Mouse (Mus musculus) intestine, postnatal 0 days (tissue): Measurements from ENCODE around the gene Capn3. TPM values are rescaled to one million over a fixed set of nuclear protein-coding genes. Genes with fewer than 3 reads are reported as not detected.

Experiments used
- ATAC-seq: fragments of 200-750 bp; cut with Nextera tagmentation; 2 replicates; pipeline ENCODE4 v1.8.0; 2017; ENCODE audit warnings: mild to moderate bottlenecking, moderate TSS enrichment, moderate library complexity
- H3K27ac ChIP-seq: fragments of 300-500 bp; sonication (generic); 2 replicates; pipeline ENCODE4 v1.5.1; 2014; ENCODE audit warnings: mild to moderate bottlenecking, low read depth, low read length, moderate library complexity
- H3K27me3 ChIP-seq: fragments of 300-500 bp; sonication (generic); replicated peaks from 2 replicates; pipeline ENCODE4 v1.6.1; 2014; ENCODE audit warnings: low read length, mixed read lengths; ENCODE audit not compliant: control insufficient read depth, insufficient read depth
- H3K36me3 ChIP-seq: fragments of 300-500 bp; sonication (generic); 2 replicates; pipeline ENCODE4 v1.6.1; 2014; ENCODE audit warnings: mild to moderate bottlenecking, moderate library complexity; ENCODE audit not compliant: control insufficient read depth, insufficient read depth
- H3K4me1 ChIP-seq: fragments of 300-500 bp; sonication (generic); replicated peaks from 2 replicates; pipeline ENCODE4 v1.6.1; 2014; ENCODE audit warnings: antibody characterized with exemption, low read length, mixed read lengths; ENCODE audit not compliant: control insufficient read depth, insufficient read depth
- H3K4me2 ChIP-seq: fragments of 300-500 bp; sonication (generic); replicated peaks from 2 replicates; pipeline ENCODE4 v1.6.1; 2014; ENCODE audit warnings: low read depth, mild to moderate bottlenecking, moderate library complexity
- H3K4me3 ChIP-seq: fragments of 300-500 bp; sonication (generic); 2 replicates; pipeline ENCODE4 v1.5.1; 2014; ENCODE audit warnings: low read depth, low read length
- H3K9ac ChIP-seq: fragments of 300-500 bp; sonication (generic); 2 replicates; pipeline ENCODE4 v1.6.1; 2014; ENCODE audit warnings: mild to moderate bottlenecking, low read depth, low read length
- H3K9me3 ChIP-seq: fragments of 300-500 bp; sonication (generic); 2 replicates; pipeline ENCODE4 v1.6.1; 2016; ENCODE audit warnings: mixed run types; ENCODE audit not compliant: control insufficient read depth
- CTCF ChIP-seq: sonication (generic); IDR thresholded peaks from 2 replicates; pipeline ENCODE4 v1.5.1; 2016; ENCODE audit warnings: low read depth, mild to moderate bottlenecking, control low read depth, antibody characterized with exemption, moderate library complexity
- WGBS: fragments of 180-500 bp; shearing (Covaris S2); extraction: QIAGEN DNeasy Blood & Tissue Kit; methylation state at CpG from one replicate; pipeline ENCODE4 v1.1.7; 2014; 5-methylcytosine and 5-hydroxymethylcytosine counted together
- polyA plus RNA-seq: library from polyadenylated mRNA; unstranded; fragments of >200 nt; fragmentation: Nextera tagmentation; extraction: Ambion mirVana; gene quantifications from 2 replicates; pipeline ENCODE4 v1.2.1, GENCODE M21; 2015

Capn3 gene
- polyA plus RNA-seq, 1 experiment from 2014 or later = 0.55 TPM

GRCm38 (mm10) chr2:120503992-120504391, 48.2 kb downstream of the Capn3 start:
- H3K4me3 ChIP-seq = no peak overlapping the region
- no peak for ATAC-seq
- no peaks in the 10 kb centered on the region for H3K9me3 ChIP-seq
- 79% methylated on average over 5 of the region's 5 CpGs for WGBS
- H3K27me3 ChIP-seq = no peaks in the 10 kb centered on the region
- no peak overlapping the region for H3K9ac ChIP-seq
- H3K4me1 ChIP-seq = no peaks in the 10 kb centered on the region
- H3K27ac ChIP-seq = no peak overlapping the region
- H3K4me2 ChIP-seq = no peak overlapping the region
- TF ChIP-seq CTCF = no peak
- H3K36me3 ChIP-seq = peaks cover 17% of the 10 kb centered on the region

GRCm38 (mm10) chr2:120514181-120514580, 58.4 kb downstream of the Capn3 start:
- Histone ChIP-seq H3K4me1 (no peaks in the 10 kb centered on the region), H3K9me3 (no peaks in the 10 kb centered on the region), H3K36me3 (peaks cover 77% of the 10 kb centered on the region), H3K9ac (no peak overlapping the region), H3K4me2 (no peak overlapping the region), H3K27ac (no peak overlapping the region), H3K27me3 (no peaks in the 10 kb centered on the region), H3K4me3 (no peak overlapping the region)
- no peak for ATAC-seq
- no peak for TF ChIP-seq CTCF
- WGBS = 89% methylated on average over 4 of the region's 4 CpGs

GRCm38 (mm10) chr2:120518547-120519210, 62.9 kb downstream of the Capn3 start:
- 90% methylated on average over 5 of the region's 5 CpGs for WGBS
- Histone ChIP-seq H3K4me1 (no peaks in the 10 kb centered on the region), H3K9me3 (no peaks in the 10 kb centered on the region)

GRCm38 (mm10) chr2:120526771-120527170, 71.0 kb downstream of the Capn3 start:
- no peak for ATAC-seq
- no peaks in the 10 kb centered on the region for H3K4me1 ChIP-seq
- no peak overlapping the region for H3K4me2 ChIP-seq
- 91% methylated on average over 5 of the region's 5 CpGs for WGBS
- H3K27me3 ChIP-seq = no peaks in the 10 kb centered on the region
- no peaks in the 10 kb centered on the region for H3K9me3 ChIP-seq
- no peak overlapping the region for H3K4me3 ChIP-seq
- peaks cover 93% of the 10 kb centered on the region for H3K36me3 ChIP-seq
- no peak for TF ChIP-seq CTCF
- H3K9ac ChIP-seq = no peak overlapping the region
- no peak overlapping the region for H3K27ac ChIP-seq

More at GRCm38 (mm10) chr2:120518547-120519210, 62.9 kb downstream of the Capn3 start:
- TF ChIP-seq CTCF = no peak
- Histone ChIP-seq H3K4me2 (no peak overlapping the region), H3K36me3 (peaks cover 84% of the 10 kb centered on the region), H3K27me3 (no peaks in the 10 kb centered on the region), H3K9ac (no peak overlapping the region), H3K4me3 (no peak overlapping the region), H3K27ac (peak overlapping the region; percentile 22; the same call in 1 of the 2 replicates)
- ATAC-seq = no peak

- H3K9me3 ChIP-seq = no peaks in the 10 kb centered on the region
- ATAC-seq = no peak
- no peaks in the 10 kb centered on the region for H3K4me1 ChIP-seq
- H3K27me3 ChIP-seq = no peaks in the 10 kb centered on the region
- no peak overlapping the region for H3K4me2 ChIP-seq
- H3K36me3 ChIP-seq = peaks cover 92% of the 10 kb centered on the region
- no peak overlapping the region for H3K27ac ChIP-seq
- no peak overlapping the region for H3K4me3 ChIP-seq
- peak; percentile 51 for TF ChIP-seq CTCF
- no peak overlapping the region for H3K9ac ChIP-seq
These were observed 73.7 kb downstream of the Capn3 start for GRCm38 (mm10) chr2:120529531-120529930.

GRCm38 (mm10) chr2:120531223-120531622, 75.4 kb downstream of the Capn3 start:
- Histone ChIP-seq H3K4me2 (no peak overlapping the region), H3K4me3 (no peak overlapping the region), H3K36me3 (peaks cover 86% of the 10 kb centered on the region), H3K27me3 (no peaks in the 10 kb centered on the region), H3K9ac (no peak overlapping the region), H3K27ac (no peak overlapping the region), H3K9me3 (no peaks in the 10 kb centered on the region), H3K4me1 (no peaks in the 10 kb centered on the region)
- TF ChIP-seq CTCF = no peak
- ATAC-seq = no peak
- 92% methylated on average over 4 of the region's 4 CpGs for WGBS
